Mouse (Mus musculus): Measurements from ENCODE around the gene Angpt4.

DNA sequence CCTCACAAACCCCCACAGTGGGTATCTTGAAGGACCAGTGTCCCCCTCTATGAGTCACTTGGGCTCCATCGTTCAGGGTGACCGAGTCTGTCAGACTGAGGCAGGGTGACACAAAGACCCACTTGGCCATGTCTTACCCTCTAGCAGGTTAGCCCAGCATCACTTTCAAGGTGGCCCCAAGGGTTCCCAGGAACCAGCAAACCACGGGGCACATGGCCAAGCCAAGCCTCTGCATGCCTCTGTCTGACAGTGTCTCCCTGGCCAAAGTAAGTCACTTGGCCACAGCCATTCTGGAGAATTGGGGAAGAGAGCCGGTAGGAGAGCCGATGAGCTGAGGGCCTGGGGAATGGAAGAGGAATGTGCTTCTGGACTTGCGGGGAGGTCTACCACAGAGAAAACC is 7.7 kb upstream of the Angpt4 start:
- no peak for TF ChIP-seq CTCF (IDR thresholded peaks at IDR 0.05; ENCODE audit: extremely low read depth, insufficient read depth, low read length)
- TF ChIP-seq POLR2A (IDR thresholded peaks at IDR 0.05; ENCODE audit: extremely low read depth, insufficient read depth, low read length) = no peak
